Mouse (Mus musculus) spleen, postnatal 4 days (tissue): ENCODE results near the gene Efcab12.
A peak's percentile ranks its signal among the peaks of the same experiment; 100 is the strongest.

Experiments used
- DNase-seq, 2 experiments: peaks; one replicate each; pipeline ENCODE4 v3.0.0; 2022; ENCODE audit warnings: low spot score in 2 of 2

Efcab12 gene

GRCm38 (mm10) chr6:115845006-115845405 is 6.8 kb upstream of the Efcab12 start:
- DNase-seq = no peak

- DNase-seq = no peak
Observed at GRCm38 (mm10) chr6:115838745-115839144, 533 bp upstream of the Efcab12 start.

- no peak for DNase-seq
Observed at GRCm38 (mm10) chr6:115833861-115834260, 4.4 kb downstream of the Efcab12 start.

GRCm38 (mm10) chr6:115832152-115832850 is 5.9 kb downstream of the Efcab12 start:
- DNase-seq = no peak

GRCm38 (mm10) chr6:115830779-115831601 is 7.2 kb downstream of the Efcab12 start:
- DNase-seq = no peak

- peak; percentile 78 to 86 for DNase-seq
Observed at GRCm38 (mm10) chr6:115823850-115824464, 14.3 kb downstream of the Efcab12 start.

- no peak for DNase-seq
Observed at GRCm38 (mm10) chr6:115821216-115821993, 16.8 kb downstream of the Efcab12 start.

- DNase-seq = no peak
Observed at GRCm38 (mm10) chr6:115818129-115818528, 20.1 kb downstream of the Efcab12 start.

- DNase-seq = no peak
Observed at GRCm38 (mm10) chr6:115815041-115815440, 23.2 kb downstream of the Efcab12 start.

- peak; percentile 72 to 82 for DNase-seq
Observed at GRCm38 (mm10) chr6:115814104-115814503, 24.1 kb downstream of the Efcab12 start.

GRCm38 (mm10) chr6:115811606-115812005 is 26.6 kb downstream of the Efcab12 start:
- no peak for DNase-seq

GRCm38 (mm10) chr6:115808488-115809231 is 29.6 kb downstream of the Efcab12 start, which contains the start of gene Rpl32:
Gene Rpl32, minus strand, starts transcription at chr6:115808747.
- DNase-seq = peak; percentile 85 to 92

- DNase-seq = no peak
Observed at GRCm38 (mm10) chr6:115808196-115808487, 30.1 kb downstream of the Efcab12 start.

GRCm38 (mm10) chr6:115807464-115808195 is 30.6 kb downstream of the Efcab12 start:
- no peak for DNase-seq

- no peak for DNase-seq
Observed at GRCm38 (mm10) chr6:115804432-115805192, 33.6 kb downstream of the Efcab12 start.

- peak; percentile 65 to 79 for DNase-seq
Observed at GRCm38 (mm10) chr6:115803541-115804382, 34.5 kb downstream of the Efcab12 start.

- no peak for DNase-seq
Observed at GRCm38 (mm10) chr6:115801811-115802210, 36.4 kb downstream of the Efcab12 start.

- no peak for DNase-seq
Observed at GRCm38 (mm10) chr6:115792691-115793215, 45.5 kb downstream of the Efcab12 start.
